In genomic region chr13:113269777-113270776, GRCm38 (mm10) we compare ENCODE assay signal across 8 mouse cellular contexts. TPM values are rescaled to one million over a fixed set of nuclear protein-coding genes. Genes with fewer than 3 reads are reported as not detected.
A peak's percentile ranks its signal among the peaks of the same experiment; 100 is the strongest.
DNase-seq lines count a peak whose midpoint lies in the region; ATAC-seq and TF ChIP-seq lines count a peak whose summit lies in the region.

No protein-coding gene starts in this region.

- H3K27ac ChIP-seq in kidney, adult 2 months (ENCODE audit: insufficient read depth, low read depth, low read length): no peak overlapping the region
- no peak overlapping the region for H3K27ac ChIP-seq in limb, embryonic 11.5 days (replicated peaks; ENCODE audit: low read depth, low read length)
- no peak overlapping the region for H3K27ac ChIP-seq in stomach, embryonic 14.5 days (ENCODE audit: low read length)

- peak; percentile 57; the same call in 1 of the 2 replicates for ATAC-seq in limb, embryonic 11.5 days (ENCODE audit: insufficient number of reproducible peaks, low FRiP score, low TSS enrichment, low read depth)
- ATAC-seq in monocyte, adult 5-6 weeks (replicated peaks; ENCODE audit: insufficient number of reproducible peaks, low FRiP score, low TSS enrichment, poor library complexity, severe bottlenecking): peak; percentile 69
- ATAC-seq in stomach, embryonic 14.5 days (ENCODE audit: insufficient number of reproducible peaks, insufficient read depth, low FRiP score, low read depth): peak; percentile 65; the same call in 1 of the 2 replicates

- H3K4me1 ChIP-seq in kidney, adult 2 months (ENCODE audit: control insufficient read depth, insufficient read depth, low read length): no peaks in the 10 kb centered on the region
- no peaks in the 10 kb centered on the region for H3K4me1 ChIP-seq in limb, embryonic 11.5 days (ENCODE audit: control insufficient read depth, insufficient read depth, low read length)
- no peaks in the 10 kb centered on the region for H3K4me1 ChIP-seq in stomach, embryonic 14.5 days (ENCODE audit: control insufficient read depth, insufficient read depth, low read length)

- H3K4me3 ChIP-seq in kidney, adult 2 months (ENCODE audit: insufficient read depth, low read depth, low read length): no peak overlapping the region
- no peak overlapping the region for H3K4me3 ChIP-seq in limb, embryonic 11.5 days (ENCODE audit: low read depth, low read length)
- no peak overlapping the region for H3K4me3 ChIP-seq in stomach, embryonic 14.5 days (ENCODE audit: low read depth, low read length)

- H3K27me3 ChIP-seq in kidney, adult 2 months (replicated peaks; ENCODE audit: control insufficient read depth, insufficient read depth, low read length): no peaks in the 10 kb centered on the region
- no peaks in the 10 kb centered on the region for H3K27me3 ChIP-seq in limb, embryonic 11.5 days (ENCODE audit: control insufficient read depth, insufficient read depth, low read length)
- H3K27me3 ChIP-seq in stomach, embryonic 14.5 days (ENCODE audit: control insufficient read depth, insufficient read depth, low read length): no peaks in the 10 kb centered on the region

- 61% methylated on average over 18 of the region's 18 CpGs for WGBS in kidney, adult 2 months
- 58% methylated on average over 18 of the region's 18 CpGs for WGBS in limb, embryonic 11.5 days
- WGBS in stomach, embryonic 14.5 days: 57% methylated on average over 18 of the region's 18 CpGs

- peak; percentile 97 for TF ChIP-seq CTCF in kidney, adult 2 months (conservative IDR thresholded peaks at IDR 0.05; ENCODE audit: insufficient read depth, insufficient read length, low read depth, low read length)

- peak; percentile 30 for DNase-seq in 3134 (ENCODE audit: extremely low read depth, insufficient read length, low spot score)
- DNase-seq in adrenal gland, adult 8-10 months: peak; percentile 60
- peak; percentile 76 for DNase-seq in embryo, embryonic 9.5 days (ENCODE audit: extremely low spot score)
- DNase-seq in heart, adult 18-20 months: peak; percentile 67 to 85
- peak; percentile 84 for DNase-seq in kidney, adult 2 months
- DNase-seq in limb, embryonic 11.5 days (ENCODE audit: low spot score): peak; percentile 90

- no peaks in the 10 kb centered on the region for H3K36me3 ChIP-seq in kidney, adult 2 months (ENCODE audit: control insufficient read depth, insufficient read depth, low read length)
- no peaks in the 10 kb centered on the region for H3K36me3 ChIP-seq in limb, embryonic 11.5 days (ENCODE audit: control insufficient read depth, insufficient read depth, low read length)
- no peaks in the 10 kb centered on the region for H3K36me3 ChIP-seq in stomach, embryonic 14.5 days (ENCODE audit: control insufficient read depth, insufficient read depth, low read length)

- H3K4me2 ChIP-seq in limb, embryonic 11.5 days (ENCODE audit: low read depth, severe bottlenecking): no peak overlapping the region
- no peak overlapping the region for H3K4me2 ChIP-seq in stomach, embryonic 14.5 days (replicated peaks; ENCODE audit: low read depth, low read length)

- H3K9ac ChIP-seq in limb, embryonic 11.5 days (ENCODE audit: low read length): no peak overlapping the region
- no peak overlapping the region for H3K9ac ChIP-seq in stomach, embryonic 14.5 days (replicated peaks; ENCODE audit: low read depth, low read length)

- H3K9me3 ChIP-seq in limb, embryonic 11.5 days (ENCODE audit: control insufficient read depth, low read length): no peaks in the 10 kb centered on the region
- no peaks in the 10 kb centered on the region for H3K9me3 ChIP-seq in stomach, embryonic 14.5 days (ENCODE audit: control insufficient read depth, low read depth, low read length)

- TF ChIP-seq POLR2A in kidney, adult 2 months (IDR thresholded peaks at IDR 0.05; ENCODE audit: low read depth, low read length): no peak

RNA-seq across cellular contexts. Expression of gene BC067074, which starts 22.9 kb away (rescaled TPM):
- total RNA-seq in adrenal gland, adult 8-10 months (2022): 1 to 10 TPM in 1 of 4 experiments, under 1 TPM in 3; 0.77 to 1.6 (median 0.87) TPM
- total RNA-seq in heart, adult 18-20 months (2021): 1 to 10 TPM; 3.1 to 3.2 TPM
- polyA plus RNA-seq in kidney, adult 2 months (2012; rRNA removed): 6.9 and 10.0 TPM in 2 replicates
- polyA plus RNA-seq in limb, embryonic 11.5 days (2014; fragmentation: Nextera tagmentation; extraction: Ambion mirVana): 7.1 and 8.8 TPM in 2 replicates
- not detected in 3 replicates for total RNA-seq in monocyte, adult 5-6 weeks (2017)
- polyA plus RNA-seq in stomach, embryonic 14.5 days (2014; fragmentation: Nextera tagmentation; extraction: Ambion mirVana): 6.0 and 7.0 TPM in 2 replicates

RNA-seq across cellular contexts. Expression of gene Gzmk, which starts 44.4 kb away (rescaled TPM):
- total RNA-seq in adrenal gland, adult 8-10 months (2022): under 1 TPM in 1 of 4 experiments, not detected in 3; 0.40 TPM
- total RNA-seq in heart, adult 18-20 months (2021): not detected
- polyA plus RNA-seq in kidney, adult 2 months (2012; rRNA removed): not detected in 2 replicates
- polyA plus RNA-seq in limb, embryonic 11.5 days (2014; fragmentation: Nextera tagmentation; extraction: Ambion mirVana): not detected in 2 replicates
- total RNA-seq in monocyte, adult 5-6 weeks (2017): 1.8 TPM in 1 of 3 replicates, not detected in the others
- 0.25 TPM in 1 of 2 replicates, not detected in the other for polyA plus RNA-seq in stomach, embryonic 14.5 days (2014; fragmentation: Nextera tagmentation; extraction: Ambion mirVana)

Comparison
In these comparisons a context has a peak if more than half of its experiments do, and no peak if none do; other contexts are left out.
1. DNase-seq: peak in every context shown above with its lines; median percentile 90 in limb, embryonic 11.5 days; 84 in kidney, adult 2 months; 76 in embryo, embryonic 9.5 days; 76 in heart, adult 18-20 months; 60 in adrenal gland, adult 8-10 months; 30 in 3134.